Mouse (Mus musculus): ENCODE measurements around the gene Phtf2. TPM values are rescaled to one million over a fixed set of nuclear protein-coding genes. Genes with fewer than 3 reads are reported as not detected.

Phtf2 gene
- 16.0 and 17.4 TPM in 2 replicates for polyA plus RNA-seq (2016; fragmentation: Nextera tagmentation; extraction: Ambion mirVana)

DNA sequence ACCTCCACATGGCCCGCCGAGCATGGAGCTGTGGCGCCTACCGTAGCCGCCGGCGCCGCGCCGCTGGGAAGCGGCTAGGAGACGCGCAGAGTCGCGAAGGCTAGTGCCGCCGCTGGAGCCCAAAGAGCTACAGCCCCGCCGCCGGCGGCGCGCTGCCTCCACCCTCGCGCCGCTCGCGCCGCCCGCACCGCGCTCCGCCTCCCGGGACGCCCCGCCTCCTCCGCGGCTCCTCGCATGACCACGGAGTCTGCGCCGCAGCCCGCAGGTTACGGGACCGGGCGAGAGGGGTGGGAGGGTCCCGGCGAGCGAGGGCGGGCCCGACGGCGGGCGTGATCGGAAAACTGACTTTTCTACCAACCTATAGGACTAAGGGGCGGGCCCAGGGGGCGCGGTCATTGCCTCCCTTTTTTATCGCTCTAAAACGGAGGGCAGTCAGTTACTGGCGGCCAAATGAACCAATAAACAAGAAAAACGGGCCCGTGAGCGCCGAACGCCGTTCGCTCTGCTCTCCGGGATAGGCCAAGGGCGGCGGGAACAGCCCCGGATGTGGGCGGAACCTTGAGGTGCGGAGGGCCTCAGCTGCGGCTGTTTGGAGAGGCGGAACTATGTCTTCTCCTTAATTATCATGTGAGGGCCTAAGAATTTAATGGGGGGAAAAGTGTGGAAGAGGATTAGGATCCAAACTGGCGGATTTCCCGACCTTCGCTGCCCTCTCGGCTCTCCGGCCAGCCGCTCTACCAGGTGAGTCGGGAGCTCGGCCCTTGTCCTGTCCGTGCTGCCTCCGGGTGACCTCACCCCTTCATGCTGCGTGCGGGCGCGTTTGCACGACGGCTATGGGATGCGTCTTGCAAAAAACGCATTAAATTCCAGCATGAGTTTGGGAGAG is at the start of gene Phtf2, which contains the start of gene Tmem60:
Phtf2 (minus strand) TSS at position 210 of the 886 bp plus-strand sequence.
Tmem60 (plus strand) TSS at position 277 of the 886 bp plus-strand sequence.
- H3K9me3 ChIP-seq = no peaks in the 10 kb centered on the region
- no peaks in the 10 kb centered on the region for H3K27me3 ChIP-seq (ENCODE audit: insufficient read depth, poor library complexity, severe bottlenecking)
- H3K27ac ChIP-seq = peak within 1 kb of the TSS; percentile 95
- peak; percentile 99 for DNase-seq (ENCODE audit: low spot score)
- H3K36me3 ChIP-seq = peaks cover 22% of the 10 kb centered on the region
- WGBS = under 1% methylated on average over 94 of the region's 94 CpGs
- peaks cover 21% of the 10 kb centered on the region for H3K4me1 ChIP-seq (replicated peaks)
- peak within 1 kb of the TSS; percentile 86 for H3K4me3 ChIP-seq

DNA sequence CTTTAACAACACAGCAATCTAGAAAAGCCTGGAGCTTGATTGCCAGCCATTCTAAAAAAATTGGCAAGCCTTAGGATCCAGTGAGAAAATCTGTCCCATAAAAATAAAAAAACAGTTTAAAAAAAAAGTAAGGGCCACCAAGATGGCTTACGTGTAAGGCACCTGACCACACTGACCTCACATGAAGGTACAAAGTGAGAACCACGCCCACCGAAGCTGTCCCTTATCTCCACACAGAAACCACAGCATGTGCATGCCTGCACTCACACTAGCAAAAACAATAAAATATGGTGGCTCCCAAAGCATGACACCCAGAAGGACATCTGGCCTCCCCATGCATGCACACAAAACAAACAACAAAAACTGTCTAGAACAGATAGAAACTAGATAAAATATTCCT is 49.4 kb upstream of the Phtf2 start:
- no peaks in the 10 kb centered on the region for H3K4me1 ChIP-seq (replicated peaks)
- no peak overlapping the region for H3K4me3 ChIP-seq
- H3K9me3 ChIP-seq = no peaks in the 10 kb centered on the region
- DNase-seq (ENCODE audit: low spot score) = no peak
- no peak overlapping the region for H3K27ac ChIP-seq
- H3K36me3 ChIP-seq = peaks cover 5% of the 10 kb centered on the region; the same call in 1 of the 2 replicates
- no peaks in the 10 kb centered on the region for H3K27me3 ChIP-seq (ENCODE audit: insufficient read depth, poor library complexity, severe bottlenecking)
- WGBS = 87% methylated on average over 3 of the region's 3 CpGs

DNA sequence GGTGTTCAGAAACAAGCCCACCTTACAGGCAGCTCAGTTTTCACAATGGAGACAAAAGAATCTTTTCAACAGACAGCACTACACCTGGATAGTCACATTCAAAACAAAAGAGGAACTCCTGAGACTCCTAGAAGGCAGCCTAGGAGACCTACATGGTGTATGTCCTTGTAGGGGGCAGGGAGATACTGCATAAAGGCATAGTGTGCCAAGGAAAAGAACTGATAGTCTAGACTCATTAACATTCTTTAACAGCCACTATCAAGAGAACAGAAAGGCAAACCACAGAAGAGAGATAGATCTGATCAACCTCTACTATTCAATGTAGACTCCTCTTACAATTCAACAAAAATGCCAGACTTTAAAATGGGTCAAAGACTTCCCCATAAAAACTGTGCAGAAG is 48.5 kb upstream of the Phtf2 start:
- no peak overlapping the region for H3K27ac ChIP-seq
- no peaks in the 10 kb centered on the region for H3K27me3 ChIP-seq (ENCODE audit: insufficient read depth, poor library complexity, severe bottlenecking)
- H3K4me3 ChIP-seq = no peak overlapping the region

DNA sequence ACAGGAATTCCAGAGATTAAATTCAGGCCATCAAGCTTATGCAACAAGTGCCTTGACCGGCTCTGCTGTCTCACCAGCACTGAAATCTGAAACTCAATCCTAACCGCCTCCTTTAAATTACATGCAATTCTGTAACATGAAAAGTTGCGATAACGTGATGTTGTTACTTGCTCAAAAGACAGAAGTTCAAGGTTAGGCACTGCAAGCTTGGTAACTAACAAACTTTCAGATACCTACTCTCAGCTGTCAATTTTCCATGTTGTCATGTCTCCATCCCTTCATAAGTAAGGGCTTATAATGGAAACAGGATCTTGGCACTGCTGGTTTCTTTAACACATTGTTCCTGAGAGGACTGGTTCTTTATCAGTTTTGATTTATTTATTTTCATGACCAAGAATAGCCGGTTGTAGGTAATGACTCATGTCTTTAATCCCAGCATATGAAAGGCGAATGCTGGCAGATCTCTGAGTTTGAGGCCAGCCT is 47.8 kb upstream of the Phtf2 start:
- Histone ChIP-seq H3K9me3 (no peaks in the 10 kb centered on the region), H3K27me3 (ENCODE audit: insufficient read depth, poor library complexity, severe bottlenecking) (no peaks in the 10 kb centered on the region), H3K36me3 (peaks cover 9% of the 10 kb centered on the region; the same call in 1 of the 2 replicates), H3K4me3 (no peak overlapping the region), H3K27ac (no peak overlapping the region), H3K4me1 (replicated peaks) (no peaks in the 10 kb centered on the region)
- WGBS = 88% methylated on average over 6 of the region's 6 CpGs
- no peak for DNase-seq (ENCODE audit: low spot score)

More for the DNA sequence above, 48.5 kb upstream of the Phtf2 start:
- Histone ChIP-seq H3K9me3 (no peaks in the 10 kb centered on the region), H3K36me3 (peaks cover 8% of the 10 kb centered on the region; the same call in 1 of the 2 replicates), H3K4me1 (replicated peaks) (no peaks in the 10 kb centered on the region)
- no peak for DNase-seq (ENCODE audit: low spot score)

DNA sequence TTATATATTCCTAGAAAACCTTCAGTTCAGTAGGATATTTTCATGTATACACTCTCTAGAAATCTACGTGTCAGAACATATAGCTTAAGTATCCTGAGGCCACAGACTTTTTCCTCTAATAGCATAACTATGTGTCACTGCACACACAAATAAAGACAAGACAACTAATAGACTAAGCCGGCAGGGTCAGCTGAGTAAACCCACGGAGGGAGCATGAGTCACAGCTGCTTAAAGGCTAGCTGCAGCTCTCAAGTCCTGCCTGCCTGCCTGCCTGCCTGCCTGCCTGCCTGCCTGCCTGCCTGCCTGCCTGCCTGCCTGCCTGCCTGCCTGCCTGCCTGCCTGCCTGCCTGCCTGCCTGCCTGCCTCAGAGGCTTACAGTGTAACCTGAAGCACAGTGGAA is 43.5 kb upstream of the Phtf2 start:
- Histone ChIP-seq H3K4me1 (replicated peaks) (no peaks in the 10 kb centered on the region), H3K36me3 (peaks cover 16% of the 10 kb centered on the region), H3K9me3 (no peaks in the 10 kb centered on the region), H3K4me3 (no peak overlapping the region), H3K27me3 (ENCODE audit: insufficient read depth, poor library complexity, severe bottlenecking) (no peaks in the 10 kb centered on the region), H3K27ac (no peak overlapping the region)
- WGBS = 73% methylated on average over 3 of the region's 3 CpGs
- DNase-seq (ENCODE audit: low spot score) = no peak

DNA sequence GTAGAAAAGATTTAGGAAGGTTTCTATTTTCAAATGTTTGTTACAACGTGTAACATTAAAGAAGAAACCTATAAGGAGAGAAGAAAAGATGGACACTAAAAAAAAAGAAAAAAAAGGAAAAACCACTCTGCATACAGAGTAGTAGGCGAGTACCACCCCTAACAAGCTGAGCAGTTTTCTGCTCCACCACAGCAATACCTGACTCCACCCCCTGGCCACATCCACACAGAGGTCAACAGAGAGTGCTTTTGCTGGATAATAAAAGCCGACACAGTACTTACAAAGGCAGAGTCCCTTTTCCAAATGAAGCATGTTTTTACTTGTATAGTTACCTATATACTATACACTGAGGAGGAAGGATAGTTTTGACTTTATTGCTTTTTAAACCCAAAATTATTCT is 42.7 kb upstream of the Phtf2 start:
- no peak overlapping the region for H3K27ac ChIP-seq
- no peak overlapping the region for H3K4me3 ChIP-seq
- WGBS = 71% methylated on average over 3 of the region's 3 CpGs
- H3K4me1 ChIP-seq (replicated peaks) = no peaks in the 10 kb centered on the region
- no peaks in the 10 kb centered on the region for H3K27me3 ChIP-seq (ENCODE audit: insufficient read depth, poor library complexity, severe bottlenecking)
- H3K9me3 ChIP-seq = no peaks in the 10 kb centered on the region
- no peak for DNase-seq (ENCODE audit: low spot score)
- peaks cover 16% of the 10 kb centered on the region for H3K36me3 ChIP-seq

DNA sequence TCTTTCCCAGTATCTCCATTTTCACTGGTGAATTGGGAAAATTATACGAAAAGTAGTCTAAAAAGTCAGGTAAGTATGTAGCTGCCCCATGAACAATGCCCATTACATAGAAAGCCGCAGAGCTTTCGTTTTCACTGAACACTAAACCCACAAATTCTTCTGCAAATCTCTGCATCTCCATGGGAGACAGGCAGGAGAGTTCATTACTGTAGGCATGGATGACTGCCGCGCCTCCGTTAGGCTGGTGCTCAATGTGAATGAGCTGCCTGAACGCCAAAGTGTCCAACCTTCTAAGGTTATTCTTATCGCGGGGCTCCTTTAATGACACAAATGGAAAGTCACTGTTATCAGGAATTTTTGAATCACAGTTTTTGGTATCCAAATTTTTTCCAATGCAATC is 37.6 kb upstream of the Phtf2 start:
- Histone ChIP-seq H3K27ac (no peak overlapping the region), H3K4me1 (replicated peaks) (no peaks in the 10 kb centered on the region), H3K36me3 (peaks cover 9% of the 10 kb centered on the region), H3K4me3 (no peak overlapping the region), H3K27me3 (ENCODE audit: insufficient read depth, poor library complexity, severe bottlenecking) (no peaks in the 10 kb centered on the region), H3K9me3 (no peaks in the 10 kb centered on the region)
- no peak for DNase-seq (ENCODE audit: low spot score)
- WGBS = 86% methylated on average over 9 of the region's 9 CpGs

DNA sequence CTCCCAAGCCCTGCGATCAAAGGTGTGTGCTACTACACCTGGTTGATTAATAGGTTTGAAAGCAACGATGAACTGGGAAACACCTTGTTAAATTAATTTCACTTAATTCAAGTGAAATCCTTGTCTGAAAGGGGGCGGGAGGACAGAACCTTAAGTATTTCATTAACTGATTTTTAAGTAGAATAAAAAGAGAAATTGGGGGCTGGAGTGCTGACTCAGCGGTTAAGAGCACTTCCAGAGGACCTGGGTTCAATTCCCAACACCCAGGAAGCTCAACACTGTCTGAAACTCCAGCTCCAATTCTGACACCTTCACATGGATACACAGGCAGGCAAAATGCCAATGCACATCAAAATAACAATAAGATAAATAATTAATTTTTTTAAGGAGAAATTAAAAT is 37.0 kb upstream of the Phtf2 start:
- peaks cover 9% of the 10 kb centered on the region for H3K36me3 ChIP-seq
- no peaks in the 10 kb centered on the region for H3K9me3 ChIP-seq
- WGBS = 92% methylated on average over 4 of the region's 4 CpGs
- H3K27me3 ChIP-seq (ENCODE audit: insufficient read depth, poor library complexity, severe bottlenecking) = no peaks in the 10 kb centered on the region
- H3K27ac ChIP-seq = no peak overlapping the region
- DNase-seq (ENCODE audit: low spot score) = no peak
- H3K4me3 ChIP-seq = no peak overlapping the region
- H3K4me1 ChIP-seq (replicated peaks) = no peaks in the 10 kb centered on the region

DNA sequence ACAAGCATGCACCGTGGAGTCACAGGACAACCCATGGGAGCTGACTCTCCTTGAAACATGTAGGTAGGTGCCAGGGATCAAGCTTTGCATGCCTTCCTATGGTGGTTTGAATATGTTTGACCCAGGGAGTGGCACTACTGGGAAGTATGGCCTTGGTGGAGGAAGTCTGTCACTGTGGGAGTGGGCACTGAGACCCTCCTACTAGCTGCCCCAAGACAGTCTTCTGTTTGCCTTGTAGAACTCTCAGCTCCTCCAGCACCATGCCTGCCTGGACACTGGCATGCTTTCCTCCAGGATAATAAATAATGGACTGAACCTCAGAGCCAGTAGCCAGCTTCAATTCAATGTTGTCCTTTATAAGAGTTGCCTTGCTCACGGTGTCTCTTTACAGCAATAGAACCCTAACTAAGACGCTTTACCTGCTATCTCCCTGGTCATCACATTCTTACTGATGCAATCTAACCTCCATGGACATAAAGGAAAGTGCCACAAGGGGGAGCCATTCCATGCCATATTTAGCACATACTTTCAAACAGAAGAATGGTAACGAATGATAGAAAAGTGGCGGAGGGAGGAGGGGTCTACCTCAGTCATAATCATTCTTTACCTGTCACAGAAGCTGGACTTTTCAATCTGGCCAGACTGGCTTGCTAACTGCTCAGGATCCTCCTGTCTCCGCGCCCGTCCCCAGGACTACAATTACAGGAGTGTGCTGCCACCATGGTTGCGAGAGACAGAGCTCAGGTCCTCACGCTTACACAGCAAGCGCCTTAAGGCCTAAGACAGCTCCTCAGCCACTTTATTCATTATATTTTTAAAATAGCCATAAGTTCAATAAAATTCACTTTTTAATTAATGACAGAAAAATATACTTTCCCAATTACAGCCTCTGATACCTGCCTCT is 31.7 kb upstream of the Phtf2 start:
- no peaks in the 10 kb centered on the region for H3K4me1 ChIP-seq (replicated peaks)
- no peak overlapping the region for H3K4me3 ChIP-seq
- H3K27ac ChIP-seq = no peak overlapping the region
- 80% methylated on average over 11 of the region's 11 CpGs for WGBS
- no peaks in the 10 kb centered on the region for H3K9me3 ChIP-seq
- no peaks in the 10 kb centered on the region for H3K36me3 ChIP-seq
- DNase-seq (ENCODE audit: low spot score) = peak; percentile 51
- H3K27me3 ChIP-seq (ENCODE audit: insufficient read depth, poor library complexity, severe bottlenecking) = no peaks in the 10 kb centered on the region

DNA sequence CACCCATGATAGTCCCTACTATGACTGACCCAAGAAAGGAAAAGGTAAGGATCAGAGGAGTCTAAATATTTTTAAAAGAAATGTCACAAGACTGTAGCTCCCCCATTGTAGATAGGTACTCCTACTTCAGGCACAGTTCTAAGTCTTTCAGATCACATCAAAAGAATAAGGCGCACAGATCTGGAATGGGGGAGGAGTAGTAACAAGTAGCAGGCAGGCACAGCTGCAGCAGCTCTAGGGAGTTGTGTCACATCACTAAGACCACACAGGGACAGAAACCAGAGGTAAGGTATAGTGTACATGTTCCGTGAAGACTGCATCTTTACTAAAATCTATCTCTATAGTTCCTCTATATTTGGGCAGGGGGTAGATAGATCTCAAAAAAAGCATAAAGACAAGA is 29.8 kb upstream of the Phtf2 start:
- peaks cover 13% of the 10 kb centered on the region for H3K36me3 ChIP-seq
- H3K9me3 ChIP-seq = no peaks in the 10 kb centered on the region
- no peak overlapping the region for H3K27ac ChIP-seq
- H3K4me3 ChIP-seq = no peak overlapping the region
- H3K27me3 ChIP-seq (ENCODE audit: insufficient read depth, poor library complexity, severe bottlenecking) = no peaks in the 10 kb centered on the region
- DNase-seq (ENCODE audit: low spot score) = no peak
- no peaks in the 10 kb centered on the region for H3K4me1 ChIP-seq (replicated peaks)
- WGBS = 93% methylated on average over 2 of the region's 2 CpGs

DNA sequence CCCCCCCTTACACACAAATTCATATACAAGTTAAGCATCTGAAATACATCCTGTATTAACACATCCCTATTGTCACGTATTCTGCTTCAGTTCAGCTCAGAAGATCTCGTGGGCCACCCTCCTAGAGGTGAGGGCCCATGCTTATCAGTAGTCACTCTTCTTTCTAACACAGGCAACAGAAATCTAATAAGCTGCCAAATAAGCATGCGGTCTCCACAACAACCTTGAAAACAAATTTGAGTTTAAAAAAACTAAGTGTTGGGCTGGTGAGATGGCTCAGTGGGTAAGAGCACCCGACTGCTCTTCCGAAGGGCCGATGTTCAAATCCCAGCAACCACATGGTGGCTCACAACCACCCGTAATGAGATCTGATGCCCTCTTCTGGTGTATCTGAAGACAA is 24.3 kb upstream of the Phtf2 start:
- WGBS = 95% methylated on average over 7 of the region's 7 CpGs
- peaks cover 53% of the 10 kb centered on the region for H3K36me3 ChIP-seq

DNA sequence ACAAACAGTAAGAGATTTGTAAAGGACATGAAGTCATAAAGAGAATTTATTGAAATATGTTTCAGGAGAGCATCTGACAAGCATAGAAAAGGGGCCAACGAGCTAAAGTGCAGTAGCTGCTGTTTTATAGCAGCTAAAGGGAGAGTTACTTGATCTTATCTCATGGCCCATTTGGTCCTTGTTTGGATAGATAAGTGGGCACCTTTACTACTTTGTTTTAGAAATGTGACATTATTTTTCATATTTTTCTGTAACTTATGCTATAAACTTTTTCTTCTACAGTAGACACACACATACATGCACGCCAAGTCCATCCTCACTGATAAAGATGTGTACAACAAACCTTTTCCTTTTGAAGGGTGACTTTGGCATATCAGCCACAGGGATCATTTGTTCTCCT is 23.5 kb upstream of the Phtf2 start:
- DNase-seq (ENCODE audit: low spot score) = no peak
- Histone ChIP-seq H3K9me3 (no peaks in the 10 kb centered on the region), H3K27ac (no peak overlapping the region), H3K36me3 (peaks cover 61% of the 10 kb centered on the region), H3K27me3 (ENCODE audit: insufficient read depth, poor library complexity, severe bottlenecking) (no peaks in the 10 kb centered on the region), H3K4me3 (no peak overlapping the region), H3K4me1 (replicated peaks) (no peaks in the 10 kb centered on the region)
- 95% methylated on average over 2 of the region's 2 CpGs for WGBS

More for the DNA sequence above, 24.3 kb upstream of the Phtf2 start:
- no peaks in the 10 kb centered on the region for H3K27me3 ChIP-seq (ENCODE audit: insufficient read depth, poor library complexity, severe bottlenecking)
- no peak overlapping the region for H3K27ac ChIP-seq
- no peaks in the 10 kb centered on the region for H3K4me1 ChIP-seq (replicated peaks)
- no peak for DNase-seq (ENCODE audit: low spot score)
- H3K4me3 ChIP-seq = no peak overlapping the region
- no peaks in the 10 kb centered on the region for H3K9me3 ChIP-seq

Data from hindbrain, embryonic 10.5 days (tissue).